Mouse (Mus musculus): ENCODE results near the gene Taf4.

Gene Taf4

GRCm38 (mm10) chr2:179978250-179978649 lies 1.8 kb upstream of the Taf4 start:
- Histone ChIP-seq H3K36me3 (ENCODE audit: insufficient read depth, low read length) (peaks cover 8% of the 10 kb centered on the region), H3K27me3 (ENCODE audit: insufficient read depth, low read length) (peaks cover 8% of the 10 kb centered on the region), H3K4me3 (replicated peaks; ENCODE audit: low read length) (no peak overlapping the region), H3K9me3 (ENCODE audit: low read length) (no peaks in the 10 kb centered on the region), H3K4me1 (replicated peaks; ENCODE audit: low read depth, low read length) (peaks cover 41% of the 10 kb centered on the region)
- TF ChIP-seq NANOG (IDR thresholded peaks at IDR 0.05; ENCODE audit: borderline replicate concordance, low read length) (no peak), POU5F1 (IDR thresholded peaks at IDR 0.05; ENCODE audit: borderline replicate concordance, low read length) (no peak), CTCF (conservative IDR thresholded peaks at IDR 0.05; ENCODE audit: low read length) (no peak)

- peaks cover 8% of the 10 kb centered on the region for H3K27me3 ChIP-seq (ENCODE audit: insufficient read depth, low read length)
- TF ChIP-seq POU5F1 (IDR thresholded peaks at IDR 0.05; ENCODE audit: borderline replicate concordance, low read length) (peak; percentile 91; the same call in 1 of the 2 replicates), NANOG (IDR thresholded peaks at IDR 0.05; ENCODE audit: borderline replicate concordance, low read length) (no peak)
- H3K4me1 ChIP-seq (replicated peaks; ENCODE audit: low read depth, low read length): peaks cover 49% of the 10 kb centered on the region
- no peaks in the 10 kb centered on the region for H3K9me3 ChIP-seq (ENCODE audit: low read length)
- peaks cover 9% of the 10 kb centered on the region for H3K36me3 ChIP-seq (ENCODE audit: insufficient read depth, low read length)
- peak overlapping the region; percentile 92 for H3K4me3 ChIP-seq (replicated peaks; ENCODE audit: low read length)
Observed at GRCm38 (mm10) chr2:179977344-179978025, 1.0 kb upstream of the Taf4 start.

GRCm38 (mm10) chr2:179976295-179976627 lies 185 bp downstream of the Taf4 start:
- peaks cover 61% of the 10 kb centered on the region for H3K4me1 ChIP-seq (replicated peaks; ENCODE audit: low read depth, low read length)
- peaks cover 15% of the 10 kb centered on the region for H3K36me3 ChIP-seq (ENCODE audit: insufficient read depth, low read length)
- TF ChIP-seq NANOG (IDR thresholded peaks at IDR 0.05; ENCODE audit: borderline replicate concordance, low read length): no peak
- peaks cover 8% of the 10 kb centered on the region for H3K27me3 ChIP-seq (ENCODE audit: insufficient read depth, low read length)
- no peaks in the 10 kb centered on the region for H3K9me3 ChIP-seq (ENCODE audit: low read length)
- H3K4me3 ChIP-seq (replicated peaks; ENCODE audit: low read length): peak overlapping the region; percentile 82

- no peaks in the 10 kb centered on the region for H3K9me3 ChIP-seq (ENCODE audit: low read length)
- H3K4me1 ChIP-seq (replicated peaks; ENCODE audit: low read depth, low read length): peaks cover 63% of the 10 kb centered on the region
- H3K4me3 ChIP-seq (replicated peaks; ENCODE audit: low read length): peak overlapping the region; percentile 82
- no peak for TF ChIP-seq CTCF (conservative IDR thresholded peaks at IDR 0.05; ENCODE audit: low read length)
- TF ChIP-seq NANOG (IDR thresholded peaks at IDR 0.05; ENCODE audit: borderline replicate concordance, low read length): no peak
- no peak for TF ChIP-seq POU5F1 (IDR thresholded peaks at IDR 0.05; ENCODE audit: borderline replicate concordance, low read length)
- H3K36me3 ChIP-seq (ENCODE audit: insufficient read depth, low read length): peaks cover 15% of the 10 kb centered on the region
- peaks cover 5% of the 10 kb centered on the region for H3K27me3 ChIP-seq (ENCODE audit: insufficient read depth, low read length)
Observed at GRCm38 (mm10) chr2:179975851-179976250, 595 bp downstream of the Taf4 start.

- no peak for TF ChIP-seq POU5F1 (IDR thresholded peaks at IDR 0.05; ENCODE audit: borderline replicate concordance, low read length)
- Histone ChIP-seq H3K4me1 (replicated peaks; ENCODE audit: low read depth, low read length) (peaks cover 66% of the 10 kb centered on the region), H3K9me3 (ENCODE audit: low read length) (no peaks in the 10 kb centered on the region), H3K27me3 (ENCODE audit: insufficient read depth, low read length) (peaks cover 5% of the 10 kb centered on the region), H3K36me3 (ENCODE audit: insufficient read depth, low read length) (peaks cover 15% of the 10 kb centered on the region), H3K4me3 (replicated peaks; ENCODE audit: low read length) (peak overlapping the region; percentile 81)
Observed at GRCm38 (mm10) chr2:179974651-179975471, 1.6 kb downstream of the Taf4 start.

GRCm38 (mm10) chr2:179973871-179974628 lies 2.4 kb downstream of the Taf4 start:
- peak overlapping the region; percentile 45 for H3K4me3 ChIP-seq (replicated peaks; ENCODE audit: low read length)
- peaks cover 74% of the 10 kb centered on the region for H3K4me1 ChIP-seq (replicated peaks; ENCODE audit: low read depth, low read length)
- H3K27me3 ChIP-seq (ENCODE audit: insufficient read depth, low read length): peaks cover 5% of the 10 kb centered on the region
- TF ChIP-seq CTCF (conservative IDR thresholded peaks at IDR 0.05; ENCODE audit: low read length): no peak
- no peaks in the 10 kb centered on the region for H3K9me3 ChIP-seq (ENCODE audit: low read length)
- H3K36me3 ChIP-seq (ENCODE audit: insufficient read depth, low read length): peaks cover 15% of the 10 kb centered on the region

- no peak for TF ChIP-seq POU5F1 (IDR thresholded peaks at IDR 0.05; ENCODE audit: borderline replicate concordance, low read length)
- TF ChIP-seq CTCF (conservative IDR thresholded peaks at IDR 0.05; ENCODE audit: low read length): no peak
- no peak for TF ChIP-seq NANOG (IDR thresholded peaks at IDR 0.05; ENCODE audit: borderline replicate concordance, low read length)
- Histone ChIP-seq H3K4me1 (replicated peaks; ENCODE audit: low read depth, low read length) (peaks cover 77% of the 10 kb centered on the region), H3K9me3 (ENCODE audit: low read length) (no peaks in the 10 kb centered on the region), H3K4me3 (replicated peaks; ENCODE audit: low read length) (no peak overlapping the region), H3K27me3 (ENCODE audit: insufficient read depth, low read length) (peaks cover 5% of the 10 kb centered on the region), H3K36me3 (ENCODE audit: insufficient read depth, low read length) (peaks cover 15% of the 10 kb centered on the region)
Observed at GRCm38 (mm10) chr2:179972406-179972805, 4.0 kb downstream of the Taf4 start.

GRCm38 (mm10) chr2:179971891-179972290 lies 4.6 kb downstream of the Taf4 start:
- Histone ChIP-seq H3K4me3 (replicated peaks; ENCODE audit: low read length) (no peak overlapping the region), H3K36me3 (ENCODE audit: insufficient read depth, low read length) (peaks cover 15% of the 10 kb centered on the region), H3K4me1 (replicated peaks; ENCODE audit: low read depth, low read length) (peaks cover 79% of the 10 kb centered on the region), H3K27me3 (ENCODE audit: insufficient read depth, low read length) (peaks cover 5% of the 10 kb centered on the region), H3K9me3 (ENCODE audit: low read length) (no peaks in the 10 kb centered on the region)
- no peak for TF ChIP-seq CTCF (conservative IDR thresholded peaks at IDR 0.05; ENCODE audit: low read length)
- TF ChIP-seq POU5F1 (IDR thresholded peaks at IDR 0.05; ENCODE audit: borderline replicate concordance, low read length): no peak
- TF ChIP-seq NANOG (IDR thresholded peaks at IDR 0.05; ENCODE audit: borderline replicate concordance, low read length): no peak
